Mouse (Mus musculus) C2C12 (cell line): ENCODE results near the gene Adgrg1. TPM values are rescaled to one million over a fixed set of nuclear protein-coding genes. Genes with fewer than 3 reads are reported as not detected.

ENCODE experiments used
- H3K27me3 ChIP-seq: one replicate; pipeline ENCODE4 v1.6.1; 2011; ENCODE audit not compliant: control insufficient read depth, insufficient read depth, insufficient read length
- H3K36me3 ChIP-seq: one replicate; pipeline ENCODE4 v1.6.1; 2011; ENCODE audit not compliant: control insufficient read depth, insufficient read depth
- H3K4me3 ChIP-seq: one replicate; pipeline ENCODE4 v1.5.1; 2011; ENCODE audit warnings: mild to moderate bottlenecking, control low read depth; ENCODE audit not compliant: poor library complexity, insufficient read depth, severe bottlenecking
- H3K79me2 ChIP-seq: one replicate; pipeline ENCODE4 v1.6.1; 2011; ENCODE audit not compliant: control insufficient read depth, insufficient read depth
- H3K79me3 ChIP-seq: one replicate; pipeline ENCODE4 v1.6.1; 2011; ENCODE audit warnings: low read depth, control low read depth
- H3ac ChIP-seq: one replicate; pipeline ENCODE3; 2011; ENCODE audit warnings: low read depth; ENCODE audit not compliant: control insufficient read depth, insufficient read length
- CEBPB ChIP-seq: IDR thresholded peaks from one replicate; pipeline ENCODE4 v1.6.1; 2011; ENCODE audit warnings: low read depth, mild to moderate bottlenecking, control low read depth, moderate library complexity
- CTCF ChIP-seq: IDR thresholded peaks from one replicate; pipeline ENCODE4 v1.5.1; 2011; ENCODE audit not compliant: control insufficient read depth, insufficient read depth, insufficient read length
- FOSL1 ChIP-seq: IDR thresholded peaks from one replicate; pipeline ENCODE4 v1.8.0; 2011; ENCODE audit warnings: mild to moderate bottlenecking, low read length; ENCODE audit not compliant: poor library complexity, insufficient read depth, severe bottlenecking
- MAX ChIP-seq: IDR thresholded peaks from one replicate; pipeline ENCODE4 v1.6.1; 2011; ENCODE audit warnings: mild to moderate bottlenecking, control low read depth
- MYOD1 ChIP-seq: IDR thresholded peaks from one replicate; pipeline ENCODE4 v1.6.1; 2011; ENCODE audit warnings: low read depth; ENCODE audit not compliant: control insufficient read depth, insufficient read length
- MYOG ChIP-seq: IDR thresholded peaks from one replicate; pipeline ENCODE4 v1.6.1; 2011; ENCODE audit not compliant: control insufficient read depth, insufficient read length; ENCODE audit errors: extremely low read depth
- USF1 ChIP-seq: IDR thresholded peaks from one replicate; pipeline ENCODE4 v1.6.1; 2011; ENCODE audit warnings: low read depth, mild to moderate bottlenecking, control low read depth, moderate library complexity
- polyA plus RNA-seq: library from polyadenylated mRNA; unstranded; fragments of >200 nt; fragmentation: generic; extraction: Trizol; gene quantifications from one replicate; pipeline ENCODE4 v1.2.1, GENCODE M21; 2012; ENCODE audit warnings: missing spikeins

The Adgrg1 gene
- polyA plus RNA-seq, 1 experiment = 2.8 TPM

DNA sequence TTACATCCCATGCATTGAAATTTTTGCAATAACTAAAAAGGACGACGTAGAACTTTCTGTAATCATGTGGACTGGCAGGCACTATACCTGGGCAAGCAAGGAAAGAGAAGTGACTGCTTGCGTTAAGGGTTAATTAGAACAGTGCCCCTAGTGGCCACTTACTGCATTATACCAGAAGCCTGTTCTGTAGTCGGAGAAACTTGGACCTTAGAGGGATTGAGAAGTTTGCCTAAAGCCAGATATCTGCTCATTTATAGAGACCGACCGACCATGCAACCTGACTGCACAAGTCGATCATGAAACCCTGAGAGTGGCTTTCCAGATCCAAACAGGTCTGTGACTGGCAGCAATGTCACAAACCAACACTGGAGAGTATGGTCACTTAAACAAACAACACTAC is 8.0 kb upstream of the Adgrg1 start:
- H3K4me3 ChIP-seq = no peak overlapping the region
- no peak overlapping the region for H3ac ChIP-seq
- H3K79me3 ChIP-seq = no peaks in the 10 kb centered on the region
- H3K27me3 ChIP-seq = no peaks in the 10 kb centered on the region
- no peak for TF ChIP-seq CTCF
- TF ChIP-seq MYOD1 = no peak
- no peak for TF ChIP-seq MYOG
- no peak for TF ChIP-seq USF1
- no peak for TF ChIP-seq MAX
- TF ChIP-seq CEBPB = no peak
- no peak for TF ChIP-seq FOSL1
- no peaks in the 10 kb centered on the region for H3K36me3 ChIP-seq
- no peaks in the 10 kb centered on the region for H3K79me2 ChIP-seq

DNA sequence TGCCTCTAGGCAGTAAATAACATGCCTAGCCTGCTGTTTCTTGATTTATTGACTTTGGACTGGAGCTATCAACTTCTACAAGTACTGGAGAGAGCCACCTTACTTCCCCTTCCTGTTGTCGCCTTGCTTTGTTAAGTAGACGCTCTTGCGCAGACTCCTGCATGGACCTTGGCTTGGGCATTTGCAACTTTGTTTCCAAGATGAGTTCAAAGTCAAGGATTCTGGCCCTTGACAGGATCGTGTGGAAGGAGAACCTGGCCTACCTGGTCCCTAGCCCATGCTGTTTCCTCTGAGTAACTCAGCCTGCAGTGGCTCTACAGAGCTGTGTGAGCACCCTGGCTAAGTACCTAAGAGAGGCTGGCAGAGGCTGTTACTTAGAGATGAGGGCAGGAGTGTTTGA is 7.5 kb upstream of the Adgrg1 start:
- no peak overlapping the region for H3ac ChIP-seq
- H3K4me3 ChIP-seq = no peak overlapping the region
- H3K36me3 ChIP-seq = no peaks in the 10 kb centered on the region
- TF ChIP-seq FOSL1 (no peak), MYOD1 (no peak)
- no peaks in the 10 kb centered on the region for H3K79me3 ChIP-seq
- H3K27me3 ChIP-seq = no peaks in the 10 kb centered on the region
- H3K79me2 ChIP-seq = no peaks in the 10 kb centered on the region

DNA sequence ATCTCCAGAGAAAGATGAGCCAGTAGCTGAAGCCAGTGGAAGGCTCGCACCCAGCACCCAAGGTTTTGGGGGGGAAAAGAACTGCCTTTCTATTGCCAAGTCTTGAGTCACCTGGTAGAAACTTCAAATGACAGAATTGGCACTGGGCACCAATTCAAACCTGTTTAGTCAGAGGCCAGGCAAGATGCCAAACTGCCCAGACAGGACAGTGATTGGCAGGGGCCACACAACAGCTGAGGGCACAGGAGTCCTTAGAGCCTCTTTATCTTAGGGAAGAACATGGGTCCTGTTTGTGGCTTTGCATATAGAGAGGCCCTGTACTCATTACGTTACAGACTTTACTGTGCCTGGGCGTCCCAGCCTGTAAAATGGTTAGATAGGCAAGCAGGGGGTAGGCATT is 7.0 kb upstream of the Adgrg1 start:
- no peak overlapping the region for H3K4me3 ChIP-seq
- H3ac ChIP-seq = no peak overlapping the region
- TF ChIP-seq CTCF (no peak), FOSL1 (no peak)
- no peaks in the 10 kb centered on the region for H3K27me3 ChIP-seq
- no peaks in the 10 kb centered on the region for H3K79me2 ChIP-seq
- H3K36me3 ChIP-seq = no peaks in the 10 kb centered on the region
- H3K79me3 ChIP-seq = no peaks in the 10 kb centered on the region

DNA sequence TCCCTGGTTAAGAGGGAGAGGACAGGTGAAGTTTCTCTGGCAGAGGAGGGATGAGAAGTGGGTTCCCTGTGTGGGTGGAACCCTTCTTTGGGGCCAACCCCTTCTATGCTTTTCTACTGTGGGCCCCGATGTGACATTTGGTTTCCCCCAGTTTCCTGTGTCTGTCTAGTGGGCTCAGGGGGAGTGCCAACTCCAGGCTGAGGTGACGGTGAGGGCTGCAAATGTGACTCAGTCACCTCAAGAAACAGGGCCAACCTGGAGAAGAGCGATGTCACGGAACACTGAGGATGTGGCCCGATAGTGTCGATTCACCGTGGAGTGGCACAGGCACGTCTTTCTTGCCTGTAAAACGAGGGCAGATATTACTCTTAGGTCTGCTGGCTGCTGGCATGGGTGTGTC is 1.3 kb upstream of the Adgrg1 start:
- no peaks in the 10 kb centered on the region for H3K79me2 ChIP-seq
- TF ChIP-seq CEBPB = no peak
- TF ChIP-seq MAX = no peak
- no peaks in the 10 kb centered on the region for H3K79me3 ChIP-seq
- H3K4me3 ChIP-seq = no peak overlapping the region
- no peak overlapping the region for H3ac ChIP-seq
- no peaks in the 10 kb centered on the region for H3K36me3 ChIP-seq
- peaks cover 6% of the 10 kb centered on the region for H3K27me3 ChIP-seq

DNA sequence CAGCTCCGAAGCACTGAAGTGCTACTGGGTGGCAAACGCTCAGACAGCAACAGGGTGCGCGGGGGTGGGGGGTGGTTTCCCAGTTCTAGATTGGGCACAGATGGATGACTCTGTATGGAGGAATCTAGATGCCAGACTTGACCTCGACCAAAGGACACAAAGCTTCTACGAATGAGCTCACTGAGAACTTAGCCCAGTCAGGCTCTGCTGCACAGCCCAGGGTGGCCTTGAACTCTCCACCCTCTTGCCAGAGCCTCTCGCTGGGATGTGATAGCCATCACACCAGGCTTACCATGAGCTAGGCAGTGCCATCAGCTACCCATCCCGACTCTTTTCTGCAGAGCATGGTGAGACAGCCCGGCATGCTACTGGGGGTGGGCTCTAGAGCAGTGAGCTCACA is 765 bp upstream of the Adgrg1 start:
- Histone ChIP-seq H3K79me2 (no peaks in the 10 kb centered on the region), H3K4me3 (no peak overlapping the region), H3ac (no peak overlapping the region), H3K27me3 (peaks cover 6% of the 10 kb centered on the region), H3K79me3 (no peaks in the 10 kb centered on the region), H3K36me3 (no peaks in the 10 kb centered on the region)
- no peak for TF ChIP-seq CTCF
- TF ChIP-seq USF1 = no peak
- TF ChIP-seq MYOG = no peak
- no peak for TF ChIP-seq CEBPB
- TF ChIP-seq MAX = no peak
- TF ChIP-seq MYOD1 = no peak
- no peak for TF ChIP-seq FOSL1

DNA sequence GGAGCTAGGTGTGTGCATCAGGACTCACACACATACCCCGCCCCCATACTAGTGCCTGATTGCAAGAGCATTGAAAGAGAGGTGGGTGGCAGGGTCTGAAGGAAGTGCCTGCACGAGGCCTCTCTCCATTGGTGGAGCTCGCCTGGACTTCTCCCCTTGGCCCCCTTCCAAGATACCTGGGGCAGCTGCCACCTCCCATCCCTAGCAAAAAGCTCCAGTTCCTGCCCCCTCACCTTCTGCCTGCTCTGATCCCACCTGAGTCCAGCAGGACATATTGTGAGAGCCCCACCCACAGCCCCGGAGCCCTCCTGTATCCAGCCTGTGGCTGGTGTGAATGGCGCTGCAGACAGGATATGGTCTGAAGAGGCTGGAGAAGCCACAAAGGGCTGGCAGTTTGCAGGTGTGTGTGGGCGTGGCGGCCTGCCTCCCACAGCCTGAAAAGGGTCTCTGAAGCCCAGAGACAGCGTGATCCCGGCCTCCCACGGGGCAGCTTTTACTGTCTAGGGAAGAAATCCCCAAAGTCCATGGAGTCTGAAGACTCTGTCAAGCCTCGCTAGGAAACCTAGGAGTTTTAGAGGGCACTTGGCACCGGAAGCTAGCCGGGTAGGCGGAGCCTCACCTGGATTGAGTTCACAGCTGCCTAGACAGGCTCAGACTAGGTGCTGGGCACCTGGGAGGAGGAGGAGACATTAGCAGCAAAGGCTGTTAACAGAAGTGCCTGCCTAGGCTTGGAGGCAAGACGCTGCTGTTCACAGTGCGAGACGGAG is 2.3 kb downstream of the Adgrg1 start:
- no peak overlapping the region for H3ac ChIP-seq
- H3K79me3 ChIP-seq = no peaks in the 10 kb centered on the region
- H3K79me2 ChIP-seq = no peaks in the 10 kb centered on the region
- no peak overlapping the region for H3K4me3 ChIP-seq
- H3K36me3 ChIP-seq = no peaks in the 10 kb centered on the region
- H3K27me3 ChIP-seq = peaks cover 6% of the 10 kb centered on the region
- no peak for TF ChIP-seq MAX
- no peak for TF ChIP-seq USF1
- no peak for TF ChIP-seq CEBPB
- no peak for TF ChIP-seq MYOD1
- TF ChIP-seq MYOG = no peak
- no peak for TF ChIP-seq CTCF
- no peak for TF ChIP-seq FOSL1

DNA sequence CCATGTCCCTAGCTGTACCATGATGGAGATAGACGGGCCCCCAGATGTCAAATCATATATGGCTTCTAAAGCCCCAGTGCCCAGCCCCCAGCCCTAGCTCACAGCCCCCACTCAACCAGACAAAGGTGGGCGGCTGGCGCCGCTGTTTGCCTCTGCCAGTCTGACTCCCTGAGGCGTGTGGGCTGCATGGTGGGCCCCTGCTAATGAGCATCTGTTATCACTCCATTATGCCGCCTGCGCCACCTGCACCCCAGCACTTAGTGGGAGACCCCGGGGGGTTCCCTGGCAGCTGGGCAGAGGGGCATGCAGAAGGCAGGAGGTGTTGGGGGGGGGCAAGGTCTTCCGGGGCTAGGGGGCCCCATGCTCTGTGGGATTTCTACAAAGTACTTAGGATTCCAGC is 3.6 kb downstream of the Adgrg1 start:
- H3K4me3 ChIP-seq = no peak overlapping the region
- no peaks in the 10 kb centered on the region for H3K79me3 ChIP-seq
- TF ChIP-seq CEBPB = no peak
- no peak for TF ChIP-seq CTCF
- TF ChIP-seq MAX = no peak
- no peak for TF ChIP-seq USF1
- no peak for TF ChIP-seq MYOG
- no peak for TF ChIP-seq FOSL1
- no peak for TF ChIP-seq MYOD1
- H3K27me3 ChIP-seq = peaks cover 6% of the 10 kb centered on the region
- no peaks in the 10 kb centered on the region for H3K36me3 ChIP-seq
- H3K79me2 ChIP-seq = no peaks in the 10 kb centered on the region
- H3ac ChIP-seq = no peak overlapping the region
